Mouse (Mus musculus) midbrain, embryonic 12.5 days (tissue): Measurements from ENCODE around the gene Pdlim3. TPM values are rescaled to one million over a fixed set of nuclear protein-coding genes. Genes with fewer than 3 reads are reported as not detected.

Source experiments
- ATAC-seq: fragments of 200-750 bp; cut with Nextera tagmentation; 2 replicates; pipeline ENCODE4 v1.8.0; 2017; ENCODE audit warnings: low read depth, moderate TSS enrichment, moderate library complexity; ENCODE audit not compliant: low FRiP score
- H3K27ac ChIP-seq: fragments of 300-500 bp; sonication (generic); replicated peaks from 2 replicates; pipeline ENCODE4 v1.5.1; 2016; ENCODE audit warnings: mild to moderate bottlenecking
- H3K27me3 ChIP-seq: fragments of 300-500 bp; sonication (generic); 2 replicates; pipeline ENCODE4 v1.6.1; 2016; ENCODE audit warnings: mild to moderate bottlenecking
- H3K36me3 ChIP-seq: fragments of 300-500 bp; sonication (generic); 2 replicates; pipeline ENCODE4 v1.6.1; 2016
- H3K4me1 ChIP-seq: fragments of 300-500 bp; sonication (generic); 2 replicates; pipeline ENCODE4 v1.6.1; 2016
- H3K4me2 ChIP-seq: fragments of 300-500 bp; sonication (generic); replicated peaks from 2 replicates; pipeline ENCODE4 v1.6.1; 2016; ENCODE audit warnings: mild to moderate bottlenecking, moderate library complexity
- H3K4me3 ChIP-seq: fragments of 300-500 bp; sonication (generic); 2 replicates; pipeline ENCODE4 v1.5.1; 2016; ENCODE audit warnings: mild to moderate bottlenecking
- H3K9ac ChIP-seq: fragments of 300-500 bp; sonication (generic); replicated peaks from 2 replicates; pipeline ENCODE4 v1.6.1; 2016; ENCODE audit warnings: mild to moderate bottlenecking, moderate library complexity
- H3K9me3 ChIP-seq: fragments of 300-500 bp; sonication (generic); 2 replicates; pipeline ENCODE4 v1.6.1; 2016; ENCODE audit warnings: mild to moderate bottlenecking
- WGBS: fragments of 180-500 bp; shearing (Covaris S2); methylation state at CpG from one replicate; pipeline ENCODE4 v1.1.7; 2016; 5-methylcytosine and 5-hydroxymethylcytosine counted together
- polyA plus RNA-seq: library from polyadenylated mRNA; unstranded; fragments of >200 nt; fragmentation: Nextera tagmentation; extraction: Ambion mirVana; gene quantifications from 2 replicates; pipeline ENCODE4 v1.2.1, GENCODE M21; 2016

Pdlim3 gene
- polyA plus RNA-seq, 1 experiment from 2014 or later, result 23.1 TPM

DNA sequence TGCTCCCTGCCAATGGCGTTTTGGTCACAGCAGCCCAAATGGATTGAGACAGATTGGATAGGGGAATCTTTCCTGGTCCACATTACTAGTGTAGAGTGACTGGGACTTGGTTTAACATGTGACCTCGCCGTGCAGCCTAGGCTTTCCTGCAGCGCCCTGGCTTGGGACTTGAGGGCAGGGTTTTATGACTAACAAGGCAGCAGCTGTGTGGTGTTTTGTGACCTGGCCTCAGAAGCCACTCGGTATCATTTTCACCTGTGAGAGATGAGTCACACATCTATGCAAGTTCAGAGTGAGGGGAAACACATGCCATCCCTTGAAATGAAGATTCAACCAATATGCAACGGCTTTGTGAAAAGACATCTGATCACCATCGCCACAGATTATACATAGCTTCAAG lies 7.6 kb upstream of the Pdlim3 start:
- peaks cover 23% of the 10 kb centered on the region for H3K4me1 ChIP-seq
- 92% methylated on average over 7 of the region's 7 CpGs for WGBS
- no peak overlapping the region for H3K4me3 ChIP-seq
- H3K27ac ChIP-seq, result no peak overlapping the region
- no peak overlapping the region for H3K9ac ChIP-seq
- no peaks in the 10 kb centered on the region for H3K9me3 ChIP-seq
- no peaks in the 10 kb centered on the region for H3K36me3 ChIP-seq
- H3K4me2 ChIP-seq, result no peak overlapping the region
- ATAC-seq, result no peak
- peaks cover 10% of the 10 kb centered on the region; the same call in 1 of the 2 replicates for H3K27me3 ChIP-seq

DNA sequence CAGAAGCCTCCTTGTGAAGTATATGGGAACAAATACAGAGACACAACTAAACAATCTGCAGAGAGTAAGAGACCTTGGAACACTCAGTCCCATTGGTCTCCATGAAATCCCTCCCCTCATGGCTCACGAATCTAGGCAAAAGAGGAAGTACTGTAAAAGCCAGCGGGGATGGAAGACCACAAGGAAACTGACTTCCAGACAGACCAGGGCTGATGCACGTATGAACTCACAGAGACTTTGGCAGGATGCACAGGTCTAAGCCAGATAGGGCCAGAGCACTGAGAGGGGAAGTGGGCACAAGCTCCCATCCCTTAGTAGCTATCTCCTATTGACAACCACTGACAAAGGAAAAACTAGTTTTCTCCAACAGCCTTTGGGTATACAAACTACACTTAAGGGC lies 4.8 kb upstream of the Pdlim3 start:
- H3K4me3 ChIP-seq, result no peak overlapping the region
- no peak overlapping the region for H3K4me2 ChIP-seq
- no peaks in the 10 kb centered on the region for H3K36me3 ChIP-seq
- H3K4me1 ChIP-seq, result peaks cover 26% of the 10 kb centered on the region
- no peak overlapping the region for H3K27ac ChIP-seq
- H3K9me3 ChIP-seq, result no peaks in the 10 kb centered on the region
- WGBS, result 90% methylated on average over 3 of the region's 3 CpGs
- ATAC-seq, result no peak
- H3K27me3 ChIP-seq, result peaks cover 28% of the 10 kb centered on the region
- H3K9ac ChIP-seq, result no peak overlapping the region

DNA sequence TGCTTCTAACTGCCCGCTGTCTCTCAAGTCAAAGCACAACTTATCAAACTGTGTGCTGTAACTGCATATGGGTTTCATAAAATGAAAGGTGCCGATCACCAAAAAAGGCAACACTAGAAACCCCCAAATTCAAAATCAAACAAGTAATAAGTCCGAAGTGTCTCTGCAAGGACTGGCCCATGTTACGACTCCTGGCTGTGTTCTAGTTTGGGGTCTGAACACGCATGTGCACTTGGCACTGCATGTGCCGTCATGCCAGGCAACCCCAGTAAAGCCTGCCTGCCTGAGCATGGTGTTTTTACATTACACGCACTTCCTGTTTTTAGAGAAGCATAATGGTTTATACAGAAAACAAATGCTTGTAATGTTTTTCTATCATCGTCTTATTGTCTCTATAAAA lies 3.5 kb upstream of the Pdlim3 start:
- ATAC-seq, result no peak
- H3K4me2 ChIP-seq, result no peak overlapping the region
- H3K27ac ChIP-seq, result no peak overlapping the region
- WGBS, result 91% methylated on average over 8 of the region's 8 CpGs
- no peak overlapping the region for H3K4me3 ChIP-seq
- peaks cover 33% of the 10 kb centered on the region for H3K27me3 ChIP-seq
- H3K36me3 ChIP-seq, result no peaks in the 10 kb centered on the region
- H3K9ac ChIP-seq, result no peak overlapping the region
- peaks cover 17% of the 10 kb centered on the region for H3K4me1 ChIP-seq
- H3K9me3 ChIP-seq, result no peaks in the 10 kb centered on the region

DNA sequence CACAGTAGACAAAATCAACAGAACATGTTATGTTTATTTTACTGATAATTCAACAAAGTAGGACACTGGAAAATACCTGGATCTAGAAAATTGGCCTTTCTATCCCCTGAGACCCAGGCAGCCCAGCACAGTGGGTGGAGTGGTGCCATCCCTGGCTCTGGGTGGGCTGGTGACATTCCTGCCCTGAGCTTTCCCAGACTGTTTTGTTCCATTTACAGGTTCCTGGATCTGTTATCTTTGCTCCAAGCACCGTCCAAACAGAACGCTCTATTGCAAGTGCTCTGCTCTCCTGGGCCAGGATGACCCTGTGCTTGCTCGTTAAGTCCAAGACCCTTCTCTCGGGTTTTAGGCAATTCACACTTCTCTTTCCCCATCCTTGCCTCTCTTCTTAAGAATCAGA lies 1.5 kb upstream of the Pdlim3 start:
- H3K4me1 ChIP-seq, result peaks cover 16% of the 10 kb centered on the region
- no peak overlapping the region for H3K4me3 ChIP-seq
- no peak overlapping the region for H3K27ac ChIP-seq
- no peaks in the 10 kb centered on the region for H3K36me3 ChIP-seq
- ATAC-seq, result no peak
- H3K9ac ChIP-seq, result no peak overlapping the region
- 75% methylated on average over 4 of the region's 4 CpGs for WGBS
- H3K27me3 ChIP-seq, result peaks cover 29% of the 10 kb centered on the region
- H3K9me3 ChIP-seq, result no peaks in the 10 kb centered on the region
- H3K4me2 ChIP-seq, result no peak overlapping the region

DNA sequence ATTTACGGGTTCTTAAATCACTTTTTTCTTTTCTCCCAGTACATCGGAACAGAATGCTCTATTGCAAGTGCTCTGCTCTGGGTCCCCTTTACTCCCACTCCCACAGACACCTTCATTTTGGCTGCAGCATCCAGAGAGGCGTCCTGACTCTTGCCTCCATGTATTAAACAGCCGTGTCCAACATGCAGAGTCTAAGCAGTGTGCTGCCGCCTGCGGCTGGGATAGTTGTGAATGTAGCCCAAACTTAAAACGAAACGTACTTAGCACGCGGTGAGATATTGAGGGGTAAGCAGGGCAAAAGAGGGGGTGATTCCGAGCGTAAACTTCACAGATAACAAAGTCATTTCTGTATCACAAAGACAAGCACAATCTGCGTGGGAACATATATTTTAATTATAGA lies 709 bp upstream of the Pdlim3 start:
- Histone ChIP-seq H3K9me3 (no peaks in the 10 kb centered on the region), H3K4me2 (peak overlapping the region; percentile 68), H3K4me3 (peak overlapping the region; percentile 39), H3K27me3 (peaks cover 29% of the 10 kb centered on the region), H3K4me1 (peaks cover 16% of the 10 kb centered on the region), H3K27ac (no peak overlapping the region), H3K9ac (no peak overlapping the region), H3K36me3 (no peaks in the 10 kb centered on the region)
- 17% methylated on average over 13 of the region's 13 CpGs for WGBS
- 0 out of 2 replicates have a peak, but pooled peaks have one; percentile 39 for ATAC-seq

DNA sequence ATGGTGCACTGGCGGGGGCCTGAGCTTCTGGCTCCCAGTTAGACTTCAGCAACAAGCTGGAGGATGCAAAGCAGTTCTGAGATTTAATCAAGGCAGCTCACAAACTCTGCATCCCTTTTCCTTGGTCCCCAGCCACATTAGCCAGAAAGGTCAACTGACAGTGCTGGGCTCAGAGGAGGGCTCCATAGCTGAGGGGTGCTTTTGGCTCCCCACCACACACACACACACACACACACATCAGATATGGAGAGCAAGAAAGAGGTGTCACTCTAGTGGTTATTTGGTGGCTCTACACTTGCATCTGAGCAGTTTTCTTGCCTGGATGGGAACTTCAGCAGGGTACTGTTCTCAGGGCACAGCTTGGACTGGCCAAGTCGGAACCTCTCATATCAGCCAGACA lies 514 bp downstream of the Pdlim3 start:
- Histone ChIP-seq H3K9me3 (no peaks in the 10 kb centered on the region), H3K4me1 (peaks cover 16% of the 10 kb centered on the region), H3K27ac (no peak overlapping the region), H3K4me3 (peak overlapping the region; percentile 39), H3K27me3 (peaks cover 29% of the 10 kb centered on the region), H3K36me3 (no peaks in the 10 kb centered on the region), H3K4me2 (peak overlapping the region; percentile 68), H3K9ac (peak overlapping the region; percentile 32; the same call in 1 of the 2 replicates)
- ATAC-seq, result peak; percentile 64
- 42% methylated on average over 2 of the region's 2 CpGs for WGBS

- H3K36me3 ChIP-seq, result no peaks in the 10 kb centered on the region
- no peak overlapping the region for H3K4me3 ChIP-seq
- H3K4me2 ChIP-seq, result no peak overlapping the region
- no peak overlapping the region for H3K9ac ChIP-seq
- no peaks in the 10 kb centered on the region for H3K9me3 ChIP-seq
- no peak overlapping the region for H3K27ac ChIP-seq
- no peak for ATAC-seq
- H3K27me3 ChIP-seq, result peaks cover 13% of the 10 kb centered on the region; the same call in 1 of the 2 replicates
- 96% methylated on average over 7 of the region's 7 CpGs for whole genome bisulfite sequencing
- peaks cover 10% of the 10 kb centered on the region for H3K4me1 ChIP-seq
Observed at GRCm38 (mm10) chr8:45889737-45890136, 4.5 kb downstream of the Pdlim3 start.

- 0 out of 2 replicates have a peak, but pooled peaks cover 3% of the 10 kb centered on the region for H3K4me1 ChIP-seq
- H3K4me3 ChIP-seq, result no peak overlapping the region
- WGBS, result 88% methylated on average over 3 of the region's 3 CpGs
- H3K27ac ChIP-seq, result no peak overlapping the region
- H3K36me3 ChIP-seq, result no peaks in the 10 kb centered on the region
- no peak for ATAC-seq
- no peaks in the 10 kb centered on the region for H3K9me3 ChIP-seq
- H3K9ac ChIP-seq, result no peak overlapping the region
- no peak overlapping the region for H3K4me2 ChIP-seq
- no peaks in the 10 kb centered on the region for H3K27me3 ChIP-seq
Observed at GRCm38 (mm10) chr8:45896590-45896989, 11.3 kb downstream of the Pdlim3 start.

DNA sequence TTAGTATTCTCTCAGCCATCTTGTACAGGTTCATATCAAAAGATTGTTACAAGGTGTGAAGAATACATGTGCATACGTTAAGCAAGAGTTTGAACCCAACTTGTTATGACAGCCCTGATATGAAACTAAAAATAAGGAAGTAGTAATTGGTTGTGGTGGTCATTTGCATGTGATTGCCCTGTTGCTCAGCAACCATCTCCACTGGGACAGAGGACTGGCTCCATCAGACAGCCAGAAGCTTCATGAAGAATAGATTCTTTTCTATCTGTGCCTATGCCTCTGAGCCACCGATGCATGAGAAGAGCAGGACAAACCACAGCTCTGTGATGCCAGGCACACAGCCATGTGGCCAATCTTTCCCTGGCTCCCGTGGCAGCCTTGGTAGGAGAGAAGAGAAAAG lies 14.5 kb downstream of the Pdlim3 start:
- Histone ChIP-seq H3K9me3 (no peaks in the 10 kb centered on the region), H3K36me3 (no peaks in the 10 kb centered on the region), H3K9ac (no peak overlapping the region), H3K4me1 (0 out of 2 replicates have a peak, but pooled peaks cover 3% of the 10 kb centered on the region), H3K27ac (no peak overlapping the region), H3K4me3 (no peak overlapping the region), H3K27me3 (no peaks in the 10 kb centered on the region), H3K4me2 (no peak overlapping the region)
- ATAC-seq, result no peak
- WGBS, result 68% methylated on average over 3 of the region's 3 CpGs

DNA sequence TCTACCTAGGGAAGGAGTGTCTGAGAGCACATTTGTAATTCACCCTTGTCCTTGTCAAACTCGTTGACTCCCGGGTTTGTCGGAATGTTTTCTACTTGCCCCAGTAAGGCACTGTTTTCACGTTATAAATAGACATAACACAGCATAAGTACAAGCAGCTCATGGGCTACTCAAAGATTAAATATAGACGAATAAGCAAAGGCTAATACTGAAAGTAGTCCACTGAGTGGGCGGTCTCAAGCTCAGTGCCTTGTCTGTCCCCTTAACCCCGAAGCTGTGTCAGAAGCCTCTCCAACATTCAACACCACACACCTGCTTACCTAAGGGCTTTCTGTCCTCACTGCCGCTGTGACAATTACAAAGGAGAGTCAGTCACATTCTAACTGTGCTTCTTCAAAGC lies 16.4 kb downstream of the Pdlim3 start:
- no peak for ATAC-seq
- Histone ChIP-seq H3K4me3 (no peak overlapping the region), H3K4me1 (peaks cover 3% of the 10 kb centered on the region; the same call in 1 of the 2 replicates), H3K36me3 (no peaks in the 10 kb centered on the region), H3K27ac (no peak overlapping the region), H3K9ac (no peak overlapping the region), H3K9me3 (no peaks in the 10 kb centered on the region), H3K27me3 (no peaks in the 10 kb centered on the region), H3K4me2 (no peak overlapping the region)
- 85% methylated on average over 8 of the region's 8 CpGs for WGBS

GRCm38 (mm10) chr8:45903659-45904058 lies 18.4 kb downstream of the Pdlim3 start:
- no peaks in the 10 kb centered on the region for H3K9me3 ChIP-seq
- no peaks in the 10 kb centered on the region for H3K27me3 ChIP-seq
- peaks cover 9% of the 10 kb centered on the region for H3K4me1 ChIP-seq
- H3K36me3 ChIP-seq, result no peaks in the 10 kb centered on the region
- H3K4me2 ChIP-seq, result no peak overlapping the region
- no peak overlapping the region for H3K4me3 ChIP-seq
- H3K9ac ChIP-seq, result no peak overlapping the region
- ATAC-seq, result no peak
- H3K27ac ChIP-seq, result no peak overlapping the region
- 35% methylated on average over 3 of the region's 3 CpGs for WGBS

DNA sequence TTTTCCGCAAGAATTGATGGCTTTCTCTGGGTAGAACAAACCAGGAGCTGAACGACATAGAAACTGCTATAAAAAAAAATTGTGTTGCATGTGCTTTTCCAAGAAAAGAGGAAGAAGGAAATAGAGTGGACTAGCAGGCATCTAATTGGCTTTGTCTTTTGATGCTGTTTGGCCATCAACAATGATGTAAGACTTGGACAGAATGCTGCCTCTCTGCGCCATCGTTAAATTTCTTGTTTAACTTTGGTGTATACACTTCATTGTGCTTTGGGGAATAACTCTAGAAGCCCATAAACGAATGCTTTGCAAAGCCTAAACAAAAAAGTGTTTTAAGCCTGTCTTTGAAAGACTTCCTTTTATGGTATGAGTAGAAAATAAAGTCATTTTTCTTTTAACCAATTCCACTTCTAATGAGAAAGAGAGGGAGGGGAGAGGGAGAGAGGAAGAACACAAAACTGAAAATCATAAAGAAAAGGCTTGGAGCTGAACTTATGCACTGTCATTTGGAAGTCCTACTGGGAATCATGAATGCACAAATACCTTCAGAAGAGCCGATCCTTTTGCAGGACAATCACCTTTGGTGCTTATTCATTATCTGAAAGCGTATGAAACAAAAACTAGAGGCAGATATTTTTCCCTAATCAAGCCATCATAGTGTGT lies 20.5 kb downstream of the Pdlim3 start:
- no peak overlapping the region for H3K4me3 ChIP-seq
- no peak overlapping the region for H3K4me2 ChIP-seq
- 75% methylated on average over 7 of the region's 7 CpGs for whole genome bisulfite sequencing
- no peak overlapping the region for H3K27ac ChIP-seq
- H3K27me3 ChIP-seq, result no peaks in the 10 kb centered on the region
- peaks cover 11% of the 10 kb centered on the region for H3K4me1 ChIP-seq
- no peak for ATAC-seq
- no peak overlapping the region for H3K9ac ChIP-seq
- no peaks in the 10 kb centered on the region for H3K9me3 ChIP-seq
- no peaks in the 10 kb centered on the region for H3K36me3 ChIP-seq

- Histone ChIP-seq H3K9me3 (no peaks in the 10 kb centered on the region), H3K27me3 (no peaks in the 10 kb centered on the region), H3K4me3 (no peak overlapping the region), H3K4me2 (no peak overlapping the region), H3K27ac (no peak overlapping the region), H3K4me1 (peaks cover 11% of the 10 kb centered on the region), H3K36me3 (no peaks in the 10 kb centered on the region), H3K9ac (no peak overlapping the region)
- ATAC-seq, result no peak
- WGBS, result 88% methylated on average over 4 of the region's 4 CpGs
Observed at GRCm38 (mm10) chr8:45906251-45906619, 21.0 kb downstream of the Pdlim3 start.
